Mouse (Mus musculus) intestine, postnatal 0 days (tissue): ENCODE measurements around the gene Zfp706. TPM values are rescaled to one million over a fixed set of nuclear protein-coding genes. Genes with fewer than 3 reads are reported as not detected.
A peak's percentile ranks its signal among the peaks of the same experiment; 100 is the strongest.

ENCODE experiments used
- ATAC-seq: fragments of 200-750 bp; cut with Nextera tagmentation; 2 replicates; pipeline ENCODE4 v1.8.0; 2017; ENCODE audit warnings: mild to moderate bottlenecking, moderate TSS enrichment, moderate library complexity
- H3K27ac ChIP-seq: fragments of 300-500 bp; sonication (generic); 2 replicates; pipeline ENCODE4 v1.5.1; 2014; ENCODE audit warnings: mild to moderate bottlenecking, low read depth, low read length, moderate library complexity
- H3K27me3 ChIP-seq: fragments of 300-500 bp; sonication (generic); replicated peaks from 2 replicates; pipeline ENCODE4 v1.6.1; 2014; ENCODE audit warnings: low read length, mixed read lengths; ENCODE audit not compliant: control insufficient read depth, insufficient read depth
- H3K36me3 ChIP-seq: fragments of 300-500 bp; sonication (generic); 2 replicates; pipeline ENCODE4 v1.6.1; 2014; ENCODE audit warnings: mild to moderate bottlenecking, moderate library complexity; ENCODE audit not compliant: control insufficient read depth, insufficient read depth
- H3K4me1 ChIP-seq: fragments of 300-500 bp; sonication (generic); replicated peaks from 2 replicates; pipeline ENCODE4 v1.6.1; 2014; ENCODE audit warnings: antibody characterized with exemption, low read length, mixed read lengths; ENCODE audit not compliant: control insufficient read depth, insufficient read depth
- H3K4me2 ChIP-seq: fragments of 300-500 bp; sonication (generic); replicated peaks from 2 replicates; pipeline ENCODE4 v1.6.1; 2014; ENCODE audit warnings: low read depth, mild to moderate bottlenecking, moderate library complexity
- H3K4me3 ChIP-seq: fragments of 300-500 bp; sonication (generic); 2 replicates; pipeline ENCODE4 v1.5.1; 2014; ENCODE audit warnings: low read depth, low read length
- H3K9ac ChIP-seq: fragments of 300-500 bp; sonication (generic); 2 replicates; pipeline ENCODE4 v1.6.1; 2014; ENCODE audit warnings: mild to moderate bottlenecking, low read depth, low read length
- H3K9me3 ChIP-seq: fragments of 300-500 bp; sonication (generic); 2 replicates; pipeline ENCODE4 v1.6.1; 2016; ENCODE audit warnings: mixed run types; ENCODE audit not compliant: control insufficient read depth
- CTCF ChIP-seq: sonication (generic); IDR thresholded peaks from 2 replicates; pipeline ENCODE4 v1.5.1; 2016; ENCODE audit warnings: low read depth, mild to moderate bottlenecking, control low read depth, antibody characterized with exemption, moderate library complexity
- WGBS: fragments of 180-500 bp; shearing (Covaris S2); extraction: QIAGEN DNeasy Blood & Tissue Kit; methylation state at CpG from one replicate; pipeline ENCODE4 v1.1.7; 2014; 5-methylcytosine and 5-hydroxymethylcytosine counted together
- polyA plus RNA-seq: library from polyadenylated mRNA; unstranded; fragments of >200 nt; fragmentation: Nextera tagmentation; extraction: Ambion mirVana; gene quantifications from 2 replicates; pipeline ENCODE4 v1.2.1, GENCODE M21; 2015

Zfp706 gene
- polyA plus RNA-seq, 1 experiment from 2014 or later: 609 TPM

- H3K27ac ChIP-seq: no peak overlapping the region
- H3K4me1 ChIP-seq: 0 out of 2 replicates have a peak, but pooled peaks cover 11% of the 10 kb centered on the region
- no peaks in the 10 kb centered on the region for H3K36me3 ChIP-seq
- no peak overlapping the region for H3K4me3 ChIP-seq
- peak overlapping the region; percentile 65; the same call in 1 of the 2 replicates for H3K4me2 ChIP-seq
- H3K9me3 ChIP-seq: no peaks in the 10 kb centered on the region
- H3K27me3 ChIP-seq: no peaks in the 10 kb centered on the region
- TF ChIP-seq CTCF: no peak
- no peak for ATAC-seq
- H3K9ac ChIP-seq: no peak overlapping the region
- 41% methylated on average over 5 of the region's 5 CpGs for WGBS
Observed at GRCm38 (mm10) chr15:36979159-36979487, 28.4 kb downstream of the Zfp706 start.

- no peaks in the 10 kb centered on the region for H3K36me3 ChIP-seq
- WGBS: 78% methylated on average over 8 of the region's 8 CpGs
- no peak for ATAC-seq
- H3K27me3 ChIP-seq: no peaks in the 10 kb centered on the region
- H3K4me1 ChIP-seq: 0 out of 2 replicates have a peak, but pooled peaks cover 10% of the 10 kb centered on the region
- H3K27ac ChIP-seq: no peak overlapping the region
- H3K9ac ChIP-seq: no peak overlapping the region
- no peaks in the 10 kb centered on the region for H3K9me3 ChIP-seq
- H3K4me3 ChIP-seq: no peak overlapping the region
- no peak overlapping the region for H3K4me2 ChIP-seq
- TF ChIP-seq CTCF: no peak
Observed at GRCm38 (mm10) chr15:36977823-36978222, 29.8 kb downstream of the Zfp706 start.

DNA sequence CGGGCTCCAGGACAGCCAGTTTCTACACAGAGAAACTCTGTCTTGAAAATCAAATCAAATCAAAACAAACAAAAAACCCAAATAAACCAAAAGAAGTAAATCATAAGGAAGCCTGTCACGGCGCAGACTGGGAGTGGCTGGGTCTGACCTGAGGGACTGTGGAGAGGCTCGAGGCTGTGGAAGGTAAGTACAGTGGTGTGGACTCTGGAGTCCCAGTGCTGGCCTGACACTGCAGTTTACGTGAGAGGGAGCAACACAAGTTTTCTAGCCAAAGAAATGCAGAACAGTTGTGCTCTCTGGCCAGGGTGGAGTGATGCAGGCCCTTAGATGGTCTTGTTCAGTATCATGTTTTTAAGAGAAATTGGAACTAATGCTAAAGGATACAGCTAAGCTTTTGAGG lies 31.9 kb downstream of the Zfp706 start:
- no peak overlapping the region for H3K9ac ChIP-seq
- peak; percentile 62; the same call in 1 of the 2 replicates for ATAC-seq
- H3K27me3 ChIP-seq: no peaks in the 10 kb centered on the region
- H3K4me1 ChIP-seq: 0 out of 2 replicates have a peak, but pooled peaks cover 10% of the 10 kb centered on the region
- H3K4me2 ChIP-seq: no peak overlapping the region
- no peak overlapping the region for H3K27ac ChIP-seq
- no peaks in the 10 kb centered on the region for H3K9me3 ChIP-seq
- no peak overlapping the region for H3K4me3 ChIP-seq
- no peaks in the 10 kb centered on the region for H3K36me3 ChIP-seq
- 45% methylated on average over 5 of the region's 5 CpGs for WGBS
- no peak for TF ChIP-seq CTCF

- WGBS: 47% methylated on average over 2 of the region's 2 CpGs
- no peak; the same call in 1 of the 2 replicates for ATAC-seq
Observed at GRCm38 (mm10) chr15:36975256-36975620, 32.3 kb downstream of the Zfp706 start.

DNA sequence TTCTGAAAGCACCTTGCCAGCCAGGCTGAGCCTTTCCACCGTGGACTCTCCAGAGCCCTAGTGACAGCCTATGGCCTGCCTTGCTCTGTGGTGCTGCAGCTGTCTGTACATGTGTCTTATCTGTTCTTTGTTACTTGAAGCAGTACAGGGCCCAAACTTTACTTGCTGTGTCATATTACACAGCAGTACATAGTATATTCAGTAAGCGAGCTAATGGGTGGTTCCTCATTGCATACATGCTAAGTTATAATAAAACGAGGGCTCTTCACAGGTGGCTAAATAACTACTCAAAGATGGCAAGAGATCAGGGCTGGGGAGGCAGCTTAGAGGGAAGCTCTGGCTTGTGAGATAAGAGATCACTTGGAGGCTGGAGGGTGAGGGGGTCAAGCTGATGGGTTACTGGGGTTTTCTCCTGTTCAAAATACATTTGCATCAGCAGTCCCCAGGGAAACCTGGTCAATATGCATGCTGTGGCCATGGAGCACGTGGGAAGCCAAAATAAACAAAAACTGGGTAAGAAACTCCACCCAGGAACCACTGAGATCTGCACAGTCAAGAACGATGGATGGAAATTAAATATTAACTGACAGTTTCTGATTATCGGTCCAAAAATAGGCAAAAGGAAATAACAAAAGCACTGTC lies 32.8 kb downstream of the Zfp706 start:
- WGBS: 33% methylated on average over 6 of the region's 6 CpGs
- no peak overlapping the region for H3K27ac ChIP-seq
- H3K4me1 ChIP-seq: 0 out of 2 replicates have a peak, but pooled peaks cover 5% of the 10 kb centered on the region
- no peaks in the 10 kb centered on the region for H3K36me3 ChIP-seq
- TF ChIP-seq CTCF: no peak
- no peak overlapping the region for H3K4me2 ChIP-seq
- no peaks in the 10 kb centered on the region for H3K9me3 ChIP-seq
- no peak overlapping the region for H3K4me3 ChIP-seq
- H3K9ac ChIP-seq: no peak overlapping the region
- H3K27me3 ChIP-seq: no peaks in the 10 kb centered on the region
- ATAC-seq: no peak

More at GRCm38 (mm10) chr15:36975256-36975620, 32.3 kb downstream of the Zfp706 start:
- H3K4me2 ChIP-seq: no peak overlapping the region
- H3K27me3 ChIP-seq: no peaks in the 10 kb centered on the region
- no peak overlapping the region for H3K9ac ChIP-seq
- H3K4me1 ChIP-seq: 0 out of 2 replicates have a peak, but pooled peaks cover 8% of the 10 kb centered on the region
- no peak overlapping the region for H3K4me3 ChIP-seq
- H3K36me3 ChIP-seq: no peaks in the 10 kb centered on the region
- TF ChIP-seq CTCF: no peak
- H3K27ac ChIP-seq: no peak overlapping the region
- no peaks in the 10 kb centered on the region for H3K9me3 ChIP-seq

- no peak overlapping the region for H3K27ac ChIP-seq
- WGBS: 55% methylated on average over 7 of the region's 7 CpGs
- no peaks in the 10 kb centered on the region for H3K27me3 ChIP-seq
- ATAC-seq: no peak
- no peaks in the 10 kb centered on the region for H3K9me3 ChIP-seq
- H3K9ac ChIP-seq: no peak overlapping the region
- no peak overlapping the region for H3K4me3 ChIP-seq
- TF ChIP-seq CTCF: no peak
- 0 out of 2 replicates have a peak, but pooled peaks cover 5% of the 10 kb centered on the region for H3K4me1 ChIP-seq
- no peak overlapping the region for H3K4me2 ChIP-seq
- H3K36me3 ChIP-seq: no peaks in the 10 kb centered on the region
Observed at GRCm38 (mm10) chr15:36973714-36974113, 33.9 kb downstream of the Zfp706 start.
